Mouse (Mus musculus): ENCODE data around the gene Cox6b1. TPM values are rescaled to one million over a fixed set of nuclear protein-coding genes. Genes with fewer than 3 reads are reported as not detected.
A peak's percentile ranks its signal among the peaks of the same experiment; 100 is the strongest.

The Cox6b1 gene
- 100 to 1,000 TPM; 606 to 625 TPM for total RNA-seq (2021)
- long read RNA-seq, experiment 1, transcript Cox6b1-201 (4 exons, 618 nt): major isoform, 232 of 238 reads
- long read RNA-seq, experiment 1, partial matches to known transcripts: 6 of 238 reads
- long read RNA-seq, experiment 1, other reads (novel, unspliced or antisense): 0 of 238 reads
- long read RNA-seq, experiment 2, transcript Cox6b1-201 (4 exons, 618 nt): major isoform, 280 of 295 reads
- long read RNA-seq, experiment 2, partial matches to known transcripts: 6 of 295 reads
- long read RNA-seq, experiment 2, other reads (novel, unspliced or antisense): 9 of 295 reads

- DNase-seq (ENCODE audit: low spot score in 2 of 2): peak; percentile 83 to 87
These were observed at the start of gene Cox6b1 for GRCm38 (mm10) chr7:30625530-30626384. Gene Cox6b1, minus strand, starts transcription at chr7:30626151.

DNA sequence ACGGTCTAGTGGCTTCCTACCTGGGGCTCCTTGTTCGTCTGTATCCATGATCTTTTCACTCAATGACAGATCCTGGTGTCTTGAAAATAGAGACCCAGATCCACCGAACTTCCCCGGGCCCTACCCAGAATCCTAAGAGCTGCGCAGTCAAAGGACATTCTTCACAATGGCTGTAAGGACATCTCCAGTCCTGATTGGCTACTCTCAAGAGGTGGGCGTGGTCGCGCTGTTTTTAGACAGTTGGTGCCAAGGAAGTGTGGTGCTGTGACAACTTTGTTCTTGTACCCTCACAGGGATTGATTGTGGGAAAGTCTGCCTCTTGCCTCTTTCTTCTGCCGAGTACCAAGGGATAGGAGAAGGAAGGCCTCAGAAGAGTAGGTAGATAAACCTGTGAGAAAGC is 45.5 kb upstream of the Cox6b1 start, which contains the start of gene Pmis2:
Gene Pmis2 (minus strand): TSS at position 126 of the 400 bp plus-strand sequence.
- DNase-seq (ENCODE audit: low spot score in 2 of 2): no peak

GRCm38 (mm10) chr7:30669229-30669628 is 43.3 kb upstream of the Cox6b1 start:
- DNase-seq (ENCODE audit: low spot score in 2 of 2): no peak

- DNase-seq (ENCODE audit: low spot score in 2 of 2): no peak
These were observed 39.4 kb upstream of the Cox6b1 start for GRCm38 (mm10) chr7:30665321-30665720.

DNA sequence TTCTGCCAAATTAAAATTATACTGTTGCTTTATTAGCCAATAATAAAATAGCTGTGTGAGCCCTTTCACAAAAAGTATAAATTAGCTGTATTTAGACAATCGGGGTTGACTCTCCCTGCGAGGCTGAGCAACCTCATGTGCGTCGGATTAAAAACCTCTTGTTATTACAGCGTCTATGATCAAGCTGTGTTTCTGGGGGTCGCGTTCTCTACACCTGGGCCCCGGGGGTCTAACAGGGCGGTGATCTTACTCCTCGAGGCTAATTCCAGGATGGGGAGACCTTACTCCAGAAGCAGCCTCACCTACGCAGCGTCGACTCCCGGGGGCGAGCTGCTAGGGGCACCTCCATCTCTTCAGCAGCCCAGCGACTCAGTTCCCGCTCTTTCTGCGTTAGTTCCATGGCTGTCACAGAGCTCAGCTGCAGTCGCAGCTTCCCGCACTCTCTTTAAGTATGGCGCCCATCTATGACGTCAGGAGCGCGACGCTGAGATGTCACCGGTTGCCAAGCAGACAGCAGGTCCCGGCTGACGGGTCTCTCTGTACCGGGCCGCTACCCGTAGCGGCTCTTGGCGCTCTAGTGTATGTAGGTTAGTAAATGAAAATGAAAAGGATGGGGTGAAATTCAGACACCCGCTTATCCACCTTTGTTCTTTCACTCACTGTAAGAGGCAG is 38.7 kb upstream of the Cox6b1 start, which contains the start of gene Haus5:
Gene Haus5 (minus strand): TSS at position 466 of the 672 bp plus-strand sequence.
- peak; percentile 92 to 94 for DNase-seq (ENCODE audit: low spot score in 2 of 2)

DNA sequence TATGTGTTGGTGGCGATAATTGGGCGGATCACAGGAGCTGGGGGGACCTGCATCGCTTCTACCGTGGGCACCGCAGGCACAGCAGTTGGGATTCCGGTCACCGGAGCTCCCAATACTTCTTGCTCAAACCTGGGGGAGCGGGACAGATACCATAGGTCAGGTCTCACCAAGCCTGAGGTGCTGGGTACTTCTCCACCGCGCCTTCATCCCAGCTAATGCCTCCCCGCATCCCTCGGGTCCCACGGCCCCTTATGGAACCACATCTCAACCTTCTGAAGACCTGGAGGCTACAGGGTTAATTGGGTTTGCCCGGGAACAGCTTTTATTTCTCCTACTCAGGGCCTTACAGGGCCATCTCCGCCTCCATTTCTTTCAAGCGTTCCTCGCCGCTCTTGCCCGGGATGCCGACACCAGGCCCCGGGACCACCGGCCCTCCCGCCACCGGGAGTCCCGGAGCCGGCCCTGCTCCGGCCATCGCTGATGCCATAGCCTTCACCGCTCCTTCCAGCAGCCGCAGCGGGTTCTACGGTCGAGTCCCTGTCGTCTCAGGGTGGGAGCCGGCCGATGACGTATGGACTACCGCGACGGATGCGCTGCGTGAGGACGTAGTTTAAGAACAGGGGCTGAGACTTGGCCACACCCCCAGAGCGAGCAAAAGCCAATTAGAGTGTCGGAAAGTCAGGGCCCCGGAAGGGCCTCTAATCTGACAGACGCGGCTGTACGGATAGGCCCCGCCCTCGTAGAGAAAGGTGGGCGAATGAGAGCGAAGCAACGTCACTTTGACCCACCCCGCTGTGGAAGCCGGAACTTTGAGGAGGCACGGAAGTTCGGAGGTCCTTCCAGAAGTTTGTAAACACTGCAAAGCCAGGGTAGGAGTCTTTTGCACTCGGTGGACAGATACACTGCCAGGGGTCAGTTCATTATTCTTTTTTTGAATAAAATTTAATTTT is 23.9 kb upstream of the Cox6b1 start, which contains the start of gene Rbm42:
Gene Rbm42 (minus strand): TSS at position 727 of the 950 bp plus-strand sequence.
- peak; percentile 99 for DNase-seq (ENCODE audit: low spot score in 2 of 2)

- no peak for DNase-seq (ENCODE audit: low spot score in 2 of 2)
These were observed 13.1 kb upstream of the Cox6b1 start for GRCm38 (mm10) chr7:30639083-30639482.

DNA sequence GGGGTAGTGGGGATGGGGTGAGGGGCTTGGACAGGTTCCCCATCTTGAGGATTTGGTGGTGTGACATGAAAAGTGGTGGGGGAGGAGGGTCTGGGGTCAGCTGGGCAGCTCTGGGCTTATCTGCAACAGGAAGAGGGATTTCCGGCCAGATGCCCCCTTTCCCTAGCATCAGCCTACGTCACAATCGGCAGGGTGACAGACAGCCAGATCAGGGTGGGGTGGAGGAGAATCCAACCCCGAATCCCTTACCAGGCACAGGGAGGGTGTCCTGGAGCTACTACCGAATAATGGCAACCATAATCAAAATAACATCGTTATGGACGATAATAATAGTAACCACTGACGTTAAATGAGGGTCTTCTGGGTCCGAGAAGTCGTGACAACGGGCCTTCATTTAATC is 10.4 kb upstream of the Cox6b1 start:
- DNase-seq (ENCODE audit: low spot score in 2 of 2): no peak

GRCm38 (mm10) chr7:30635752-30636151 is 9.8 kb upstream of the Cox6b1 start, which contains the start of gene Etv2:
Gene Etv2, minus strand, starts transcription at chr7:30635852.
- DNase-seq (ENCODE audit: low spot score in 2 of 2): no peak

DNA sequence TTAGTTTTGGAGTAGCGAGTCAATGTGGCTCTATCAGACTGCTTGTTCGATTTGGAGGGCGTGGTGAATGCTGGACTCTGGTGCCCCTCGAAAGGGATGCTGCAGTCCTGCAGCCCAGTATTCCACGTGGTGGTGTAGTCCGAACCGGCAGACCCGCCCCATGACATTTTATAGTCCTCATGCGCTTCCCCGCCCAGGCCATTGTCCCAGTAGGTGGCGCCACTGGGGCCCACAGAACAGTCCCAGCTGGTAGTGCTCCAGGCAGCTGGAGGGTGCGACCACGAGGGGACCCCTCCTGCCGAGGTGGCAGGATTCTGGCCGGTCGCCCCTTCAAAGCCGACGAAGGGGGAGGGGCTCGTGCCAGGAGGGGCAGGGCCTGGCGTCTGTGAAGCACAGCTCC is 8.7 kb upstream of the Cox6b1 start:
- peak in 1 of 2 experiments; percentile 23 for DNase-seq (ENCODE audit: low spot score in 2 of 2)

DNA sequence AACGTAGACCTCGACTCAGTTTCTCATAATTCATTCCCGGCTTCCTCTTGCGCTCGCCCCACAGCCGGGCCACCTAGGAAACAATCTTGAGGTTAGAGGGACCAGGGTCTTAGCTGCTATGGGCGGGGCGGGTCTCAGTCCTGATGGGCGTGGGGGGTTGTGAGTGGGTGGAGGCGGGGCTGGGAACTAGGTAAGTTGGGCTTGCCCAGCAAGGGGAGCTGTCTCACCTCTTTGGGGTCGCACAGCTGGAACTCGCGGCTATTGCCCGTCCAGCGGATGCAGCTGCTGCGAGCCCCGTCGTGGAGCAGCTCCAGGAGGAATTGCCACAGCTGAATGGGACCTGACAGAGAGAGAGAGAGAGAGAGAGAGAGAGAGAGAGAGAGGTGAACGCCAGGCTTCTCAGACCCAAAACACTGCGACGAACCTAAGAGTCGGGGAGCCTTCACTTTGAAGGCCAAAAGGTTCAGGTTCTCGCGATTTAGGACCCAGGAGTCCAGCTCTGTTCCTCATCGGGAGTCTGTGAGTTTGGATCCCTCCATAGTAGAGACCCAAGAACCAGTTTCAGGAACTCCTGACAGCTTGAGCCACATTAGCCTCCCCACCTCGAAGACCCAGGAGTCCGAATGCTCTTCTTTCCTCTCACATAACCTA is 7.9 kb upstream of the Cox6b1 start:
- no peak for DNase-seq (ENCODE audit: low spot score in 2 of 2)

DNA sequence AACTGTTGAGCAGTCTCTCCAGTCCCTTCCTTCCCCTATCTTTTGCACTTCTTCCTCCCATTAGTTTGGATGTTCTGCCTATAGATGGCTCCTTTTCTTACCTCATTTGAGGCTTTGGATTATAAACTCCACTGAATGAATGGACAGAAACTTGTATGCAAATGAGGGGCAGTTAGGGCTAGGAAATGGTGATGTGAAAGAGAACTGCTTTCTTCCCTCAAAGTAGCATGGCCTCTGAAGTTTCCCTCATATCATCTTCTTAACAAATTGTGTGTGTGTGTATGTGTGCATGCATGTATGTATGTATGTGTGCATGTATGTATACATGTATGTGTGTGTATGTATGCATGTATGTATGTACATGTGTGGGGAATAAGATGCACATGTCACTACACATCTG is 3.1 kb upstream of the Cox6b1 start:
- DNase-seq (ENCODE audit: low spot score in 2 of 2): no peak

DNA sequence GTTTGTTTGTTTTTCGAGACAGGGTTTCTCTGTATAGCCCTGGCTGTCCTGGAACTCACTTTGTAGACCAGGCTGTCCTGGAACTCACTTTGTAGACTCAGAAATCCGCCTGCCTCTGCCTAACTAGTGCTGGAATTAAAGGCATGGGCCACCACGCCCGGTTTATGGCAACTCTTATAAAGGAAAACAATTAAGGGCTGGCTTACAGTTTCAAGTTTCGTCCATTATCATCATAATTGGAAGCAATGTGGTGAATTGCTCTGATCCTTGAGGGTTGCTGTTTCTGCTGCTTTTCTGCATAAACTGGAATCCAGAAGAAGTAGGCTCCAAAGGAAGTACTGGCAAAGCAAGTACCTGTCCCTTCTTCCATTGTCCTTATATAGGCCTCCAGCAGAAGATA is 696 bp upstream of the Cox6b1 start:
- no peak for DNase-seq (ENCODE audit: low spot score in 2 of 2)

GRCm38 (mm10) chr7:30619202-30619601 is 6.7 kb downstream of the Cox6b1 start:
- peak in 1 of 2 experiments; percentile 24 for DNase-seq (ENCODE audit: low spot score in 2 of 2)

DNA sequence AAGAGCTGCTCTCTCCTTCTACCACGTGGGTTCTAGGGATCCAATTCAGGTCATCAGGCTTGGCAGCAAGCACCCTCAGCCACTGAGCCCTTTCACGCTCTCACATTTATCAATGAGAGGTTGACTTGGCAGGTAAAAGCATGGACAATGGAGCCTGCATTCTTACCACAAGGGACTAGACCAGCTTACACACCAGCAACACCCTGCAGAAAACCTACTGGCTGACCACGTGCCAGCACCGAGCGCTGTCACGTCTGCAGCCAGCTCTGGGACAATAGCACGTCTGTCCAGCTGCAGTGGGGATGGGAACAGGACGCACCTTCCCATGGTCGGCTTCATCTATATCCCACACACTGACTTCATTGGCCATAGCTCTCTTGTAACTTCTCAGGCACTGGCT is 7.3 kb downstream of the Cox6b1 start:
- DNase-seq (ENCODE audit: low spot score in 2 of 2): no peak

DNA sequence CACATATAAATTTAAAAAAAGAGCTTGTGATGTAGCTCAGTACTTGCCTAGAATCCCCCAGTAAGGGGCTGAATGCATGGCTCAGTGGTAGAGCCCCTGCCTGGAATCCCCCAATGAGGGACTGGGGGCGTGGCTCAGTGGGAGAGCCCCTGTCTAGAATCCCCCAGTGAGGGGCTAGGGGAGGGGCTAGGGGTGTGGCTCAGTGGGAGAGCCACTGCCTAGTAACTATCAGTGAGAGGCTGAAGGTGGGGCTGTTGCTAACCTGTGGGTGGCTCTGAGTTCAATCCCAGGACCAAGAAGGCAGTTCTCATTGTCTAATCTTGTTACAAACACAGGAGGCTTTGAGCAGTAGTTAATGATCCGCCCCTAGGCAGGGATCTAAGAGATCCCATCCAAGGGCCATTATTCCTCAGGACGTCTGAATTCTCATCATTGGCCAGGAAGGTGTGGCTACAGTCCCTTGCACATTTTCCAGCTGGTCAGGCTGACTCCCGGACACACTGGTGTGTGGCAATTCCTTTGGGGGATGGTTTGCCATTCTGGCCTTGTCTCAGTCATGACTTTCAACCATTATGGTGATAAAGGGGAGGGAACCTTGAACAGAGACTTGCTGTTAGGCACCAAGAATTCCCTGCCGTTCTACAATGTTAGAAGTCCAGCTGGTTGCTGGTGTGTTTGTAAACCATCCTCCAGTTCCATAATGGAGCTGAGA is 10.7 kb downstream of the Cox6b1 start:
- DNase-seq (ENCODE audit: low spot score in 2 of 2): no peak

- DNase-seq (ENCODE audit: low spot score in 2 of 2): no peak
These were observed 11.5 kb downstream of the Cox6b1 start for GRCm38 (mm10) chr7:30614454-30614853.

DNA sequence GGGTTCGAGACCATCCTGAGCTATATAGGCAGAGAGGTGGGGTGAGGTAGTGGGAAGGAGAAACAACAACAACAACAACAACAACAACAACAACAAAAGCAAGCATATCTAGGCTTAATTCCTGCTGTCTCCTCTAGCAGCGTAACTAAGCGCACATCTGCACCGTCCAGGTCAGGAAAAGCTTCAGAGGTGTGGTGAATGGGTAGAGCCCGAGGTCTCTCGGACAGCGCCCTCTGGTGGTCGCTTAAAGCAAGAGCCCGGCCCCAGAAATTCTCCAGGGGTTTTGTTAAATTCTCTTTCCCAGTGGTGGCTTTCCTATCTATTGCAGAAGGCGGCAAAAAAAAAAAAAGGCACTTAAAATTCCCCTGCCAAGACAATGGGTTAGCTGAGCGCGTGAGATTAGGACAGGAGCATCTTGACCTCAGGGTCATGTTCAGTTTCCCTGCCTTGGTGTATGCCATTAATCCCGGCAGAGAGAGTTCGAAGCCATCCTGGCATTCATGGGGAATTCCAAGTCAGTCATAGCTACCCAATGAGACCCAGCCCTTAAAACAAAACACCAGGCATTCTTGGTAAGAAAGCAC is 12.3 kb downstream of the Cox6b1 start:
- peak; percentile 32 to 53 for DNase-seq (ENCODE audit: low spot score in 2 of 2)

Data from left cerebral cortex, adult 18-20 months (tissue).